In genomic region chr2:83692651-83693545, GRCm38 (mm10) we compare ENCODE assay signal across 19 mouse cellular contexts. TPM values are rescaled to one million over a fixed set of nuclear protein-coding genes. Genes with fewer than 3 reads are reported as not detected.
DNase-seq lines count a peak whose midpoint lies in the region; ATAC-seq lines count a peak whose summit lies in the region.
"Had no signal": no experiment of that assay in that cellular context is flagged by ENCODE, and none has a peak within 500 bp of the region (broad histone marks: within the 10 kb centered on the region; RNA-seq: fewer than 3 reads in every experiment).

No protein-coding gene starts in this region.

- H3K27me3 ChIP-seq in kidney, embryonic 14.5 days (ENCODE audit: control insufficient read depth, insufficient read depth, low read length), result no peaks in the 10 kb centered on the region
- H3K27me3 ChIP-seq in midbrain, embryonic 14.5 days (ENCODE audit: control insufficient read depth, insufficient read depth, low read length), result no peaks in the 10 kb centered on the region
- H3K27me3 ChIP-seq: heart, embryonic 15.5 days; liver, embryonic 12.5 days; megakaryocyte, embryonic 14.5 days; neural tube, embryonic 12.5 days had no signal

- no peak overlapping the region for H3K4me2 ChIP-seq in kidney, embryonic 14.5 days (replicated peaks; ENCODE audit: low read depth, low read length)
- H3K4me2 ChIP-seq in midbrain, embryonic 14.5 days (ENCODE audit: low read length), result no peak overlapping the region
- H3K4me2 ChIP-seq: heart, embryonic 15.5 days; liver, embryonic 12.5 days; neural tube, embryonic 12.5 days had no signal

- H3K4me3 ChIP-seq in kidney, embryonic 14.5 days (ENCODE audit: low read length), result no peak overlapping the region
- no peak overlapping the region for H3K4me3 ChIP-seq in midbrain, embryonic 14.5 days (replicated peaks; ENCODE audit: low read depth, low read length)
- H3K4me3 ChIP-seq: heart, embryonic 15.5 days; liver, embryonic 12.5 days; megakaryocyte, embryonic 14.5 days; neural tube, embryonic 12.5 days had no signal

- no peak for ATAC-seq in kidney, embryonic 14.5 days (ENCODE audit: low FRiP score, low TSS enrichment)
- peak; percentile 41; the same call in 1 of the 2 replicates for ATAC-seq in midbrain, embryonic 14.5 days (ENCODE audit: low FRiP score, low TSS enrichment)
- ATAC-seq: CD4-positive, CD25-positive, alpha-beta regulatory T cell, adult 4 months; hindbrain, postnatal 0 days; liver, embryonic 12.5 days had no signal

- no peak overlapping the region for H3K9ac ChIP-seq in kidney, embryonic 14.5 days (ENCODE audit: low read depth, low read length)
- no peak overlapping the region for H3K9ac ChIP-seq in midbrain, embryonic 14.5 days (replicated peaks; ENCODE audit: low read length)
- H3K9ac ChIP-seq: heart, embryonic 15.5 days; liver, embryonic 12.5 days; neural tube, embryonic 12.5 days had no signal

- H3K4me1 ChIP-seq in kidney, embryonic 14.5 days (ENCODE audit: control insufficient read depth, insufficient read depth, low read length), result 0 out of 2 replicates have a peak, but pooled peaks cover 3% of the 10 kb centered on the region
- H3K4me1 ChIP-seq in midbrain, embryonic 14.5 days (ENCODE audit: control insufficient read depth, insufficient read depth, low read length), result no peaks in the 10 kb centered on the region
- H3K4me1 ChIP-seq: liver, embryonic 12.5 days had no signal

- WGBS in kidney, embryonic 14.5 days, result 31% methylated on average over 10 of the region's 10 CpGs
- whole genome bisulfite sequencing in midbrain, embryonic 14.5 days, result 13% methylated on average over 10 of the region's 10 CpGs

- no peaks in the 10 kb centered on the region; the same call in 1 of the 2 replicates for H3K9me3 ChIP-seq in kidney, embryonic 14.5 days (ENCODE audit: control insufficient read depth, low read length)
- H3K9me3 ChIP-seq in midbrain, embryonic 14.5 days (ENCODE audit: control insufficient read depth, low read length), result 0 out of 2 replicates have a peak, but pooled peaks cover 6% of the 10 kb centered on the region
- H3K9me3 ChIP-seq: heart, embryonic 15.5 days; liver, embryonic 12.5 days had no signal

- H3K27ac ChIP-seq in kidney, embryonic 14.5 days (ENCODE audit: low read depth, low read length), result 0 out of 2 replicates have a peak overlapping the region, but pooled peaks have one; percentile 37
- no peak overlapping the region for H3K27ac ChIP-seq in midbrain, embryonic 14.5 days (replicated peaks; ENCODE audit: low read depth, low read length)
- H3K27ac ChIP-seq: heart, embryonic 15.5 days; hindbrain, postnatal 0 days; liver, embryonic 12.5 days; neural tube, embryonic 12.5 days had no signal

- DNase-seq in kidney, adult 11 months, result peak; percentile 73
- no peak for DNase-seq in kidney, postnatal 4 days
- DNase-seq in R1 (ENCODE audit: low read depth, low spot score), result peak; percentile 91
- peak; percentile 46 for DNase-seq in midbrain, embryonic 14.5 days
- DNase-seq in spleen, postnatal 36 days (ENCODE audit: low spot score in 2 of 2), result no peak
- DNase-seq in cerebellum, postnatal 14 days, result no peak
- DNase-seq in spleen, postnatal 10 days (ENCODE audit: low spot score in 2 of 2), result no peak
- DNase-seq: adrenal gland, postnatal 25 days; cerebellum, postnatal 36 days; left cerebral cortex, postnatal 4 days; right cerebral cortex, adult 18-20 months; thymus, postnatal 4 days had no signal

- no peaks in the 10 kb centered on the region for H3K36me3 ChIP-seq in kidney, embryonic 14.5 days (ENCODE audit: control insufficient read depth, insufficient read depth, low read length)
- H3K36me3 ChIP-seq in midbrain, embryonic 14.5 days (ENCODE audit: control insufficient read depth, insufficient read depth, low read length), result no peaks in the 10 kb centered on the region
- H3K36me3 ChIP-seq: heart, embryonic 15.5 days; liver, embryonic 12.5 days; neural tube, embryonic 12.5 days had no signal

RNA-seq across cellular contexts. Expression of gene Itgav, which starts 31.3 kb away (rescaled TPM):
- polyA plus RNA-seq in kidney, embryonic 14.5 days (2014; fragmentation: Nextera tagmentation; extraction: Ambion mirVana), result 117 and 125 TPM in 2 replicates
- polyA plus RNA-seq in midbrain, embryonic 14.5 days (2014; fragmentation: Nextera tagmentation; extraction: Ambion mirVana), result 21.8 and 27.5 TPM in 2 replicates

RNA-seq across cellular contexts. Expression of gene Zc3h15, which starts 48.7 kb away (rescaled TPM):
- polyA plus RNA-seq in kidney, embryonic 14.5 days (2014; fragmentation: Nextera tagmentation; extraction: Ambion mirVana), result 145 and 169 TPM in 2 replicates
- 168 and 171 TPM in 2 replicates for polyA plus RNA-seq in midbrain, embryonic 14.5 days (2014; fragmentation: Nextera tagmentation; extraction: Ambion mirVana)

Comparison
In these comparisons a context has a peak if more than half of its experiments do, and no peak if none do; other contexts are left out.
1. DNase-seq: peak in kidney, adult 11 months (single experiment), R1 (single experiment) and midbrain, embryonic 14.5 days (single experiment); none in kidney, postnatal 4 days (0 of 2), spleen, postnatal 36 days (0 of 2), cerebellum, postnatal 14 days (0 of 2) and spleen, postnatal 10 days (0 of 2).